Mouse (Mus musculus) MEL (cell line): Measurements from ENCODE around the gene Adh1. TPM values are rescaled to one million over a fixed set of nuclear protein-coding genes. Genes with fewer than 3 reads are reported as not detected.

Experiments
- DNase-seq: peaks from one replicate; pipeline ENCODE4 v3.0.0; 2011; ENCODE audit warnings: low read depth, low spot score
- H3K27ac ChIP-seq: 2 replicates; pipeline ENCODE4 v1.5.1; 2012; ENCODE audit warnings: low read depth, mild to moderate bottlenecking, control low read depth, low read length, moderate library complexity; ENCODE audit not compliant: control insufficient read depth
- H3K27me3 ChIP-seq, 2 experiments: fragments of 150-350 bp in 1 of 2; sonication (generic) in 1 of 2; 2 replicates each; pipeline ENCODE4 v1.6.1; 2012; ENCODE audit warnings: low read length in 2 of 2, mild to moderate bottlenecking in 2 of 2, improper control_type of control experiment in 1 of 2, moderate library complexity in 1 of 2; ENCODE audit not compliant: insufficient read depth in 2 of 2, control insufficient read depth in 1 of 2
- H3K36me3 ChIP-seq, 2 experiments: 2 replicates each; pipeline ENCODE4 v1.6.1; 2012 to 2014; ENCODE audit warnings: low read length in 2 of 2, improper control_type of control experiment in 1 of 2, inconsistent platforms in 1 of 2, mild to moderate bottlenecking in 1 of 2; ENCODE audit not compliant: insufficient read depth in 2 of 2, control insufficient read depth in 1 of 2
- H3K4me1 ChIP-seq, 2 experiments: fragments of 150-350 bp in 1 of 2; sonication (generic) in 1 of 2; 2 replicates each; pipeline ENCODE4 v1.6.1; 2012; ENCODE audit warnings: low read length in 2 of 2, improper control_type of control experiment in 1 of 2, mild to moderate bottlenecking in 1 of 2; ENCODE audit not compliant: insufficient read depth in 2 of 2, control insufficient read depth in 1 of 2
- H3K4me3 ChIP-seq, 2 experiments: fragments of 150-350 bp in 1 of 2; sonication (generic) in 1 of 2; 2 replicates each; pipeline ENCODE4 v1.5.1; 2012; ENCODE audit warnings: low read depth in 2 of 2, low read length in 2 of 2, mild to moderate bottlenecking in 2 of 2, moderate library complexity in 2 of 2, control low read depth in 1 of 2, improper control_type of control experiment in 1 of 2; ENCODE audit not compliant: control insufficient read depth in 1 of 2, insufficient read depth in 1 of 2
- H3K79me2 ChIP-seq: 2 replicates; pipeline ENCODE4 v1.6.1; 2012; ENCODE audit warnings: mild to moderate bottlenecking, low read length, moderate library complexity; ENCODE audit not compliant: control insufficient read depth, poor library complexity, insufficient read depth
- H3K9ac ChIP-seq: 2 replicates; pipeline ENCODE4 v1.6.1; 2012; ENCODE audit warnings: low read depth, mild to moderate bottlenecking, control low read depth, low read length, moderate library complexity; ENCODE audit not compliant: control insufficient read depth, poor library complexity, severe bottlenecking
- H3K9me3 ChIP-seq: fragments of 150-350 bp; sonication (generic); replicated peaks from 2 replicates; pipeline ENCODE4 v1.6.1; 2012; ENCODE audit warnings: mild to moderate bottlenecking, low read length, improper control_type of control experiment, moderate library complexity; ENCODE audit not compliant: insufficient read depth
- BHLHE40 ChIP-seq: IDR thresholded peaks from 2 replicates; pipeline ENCODE4 v1.6.1; 2012; ENCODE audit warnings: low read depth, mild to moderate bottlenecking, inconsistent platforms, low read length, improper control_type of control experiment, borderline replicate concordance
- ETS1 ChIP-seq: IDR thresholded peaks from 2 replicates; pipeline ENCODE4 v1.6.1; 2012; ENCODE audit warnings: low read depth, mild to moderate bottlenecking, inconsistent platforms, low read length, improper control_type of control experiment, moderate library complexity
- GABPA ChIP-seq: IDR thresholded peaks from 2 replicates; pipeline ENCODE4 v1.6.1; 2012; ENCODE audit warnings: low read depth, mild to moderate bottlenecking, inconsistent platforms, low read length, improper control_type of control experiment, moderate library complexity
- HCFC1 ChIP-seq: IDR thresholded peaks from 2 replicates; pipeline ENCODE4 v1.6.1; 2012; ENCODE audit warnings: low read depth, mild to moderate bottlenecking, inconsistent platforms, low read length, improper control_type of control experiment, moderate library complexity
- JUND ChIP-seq: IDR thresholded peaks from 2 replicates; pipeline ENCODE4 v1.6.1; 2011; ENCODE audit warnings: low read depth, mild to moderate bottlenecking, improper control_type of control experiment, low read length
- KAT2A ChIP-seq: conservative IDR thresholded peaks from 2 replicates; pipeline ENCODE4 v1.6.1; 2012; ENCODE audit warnings: low read depth, low read length, improper control_type of control experiment, inconsistent platforms
- MAFK ChIP-seq: IDR thresholded peaks from 2 replicates; pipeline ENCODE4 v1.6.1; 2011; ENCODE audit warnings: low read depth, mild to moderate bottlenecking, low read length, improper control_type of control experiment, borderline replicate concordance
- MEF2A ChIP-seq: IDR thresholded peaks from 2 replicates; pipeline ENCODE4 v1.6.1; 2014; ENCODE audit warnings: low read depth, mild to moderate bottlenecking, inconsistent platforms, low read length, improper control_type of control experiment; ENCODE audit not compliant: poor library complexity, insufficient replicate concordance, severe bottlenecking; ENCODE audit errors: extremely low read depth
- MXI1 ChIP-seq: IDR thresholded peaks from 2 replicates; pipeline ENCODE4 v1.6.1; 2011; ENCODE audit warnings: mild to moderate bottlenecking, low read depth, low read length, improper control_type of control experiment
- MYC ChIP-seq: IDR thresholded peaks from 2 replicates; pipeline ENCODE4 v1.6.1; 2011; ENCODE audit warnings: low read depth, mild to moderate bottlenecking, low read length, improper control_type of control experiment, moderate library complexity
- NRF1 ChIP-seq: IDR thresholded peaks from 2 replicates; pipeline ENCODE4 v1.6.1; 2014; ENCODE audit warnings: low read depth, mild to moderate bottlenecking, inconsistent platforms, low read length, improper control_type of control experiment, moderate library complexity; ENCODE audit not compliant: poor library complexity, insufficient read depth, severe bottlenecking
- POLR2AphosphoS2 ChIP-seq: IDR thresholded peaks from 2 replicates; pipeline ENCODE4 v1.6.1; 2011; ENCODE audit warnings: low read length, improper control_type of control experiment
- POLR2AphosphoS5 ChIP-seq: IDR thresholded peaks from 2 replicates; pipeline ENCODE4 v1.6.1; 2012; ENCODE audit warnings: low read depth, borderline replicate concordance, mild to moderate bottlenecking, inconsistent platforms, low read length, moderate library complexity, mixed read lengths
- RCOR1 ChIP-seq: IDR thresholded peaks from 2 replicates; pipeline ENCODE4 v1.6.1; 2012; ENCODE audit warnings: low read depth, mild to moderate bottlenecking, inconsistent platforms, low read length, improper control_type of control experiment
- SIN3A ChIP-seq: IDR thresholded peaks from 2 replicates; pipeline ENCODE4 v1.6.1; 2012; ENCODE audit warnings: low read length, improper control_type of control experiment, inconsistent platforms
- SMC3 ChIP-seq: IDR thresholded peaks from 2 replicates; pipeline ENCODE4 v1.6.1; 2011; ENCODE audit warnings: low read depth, low read length, improper control_type of control experiment
- ZC3H11A ChIP-seq: IDR thresholded peaks from 2 replicates; pipeline ENCODE4 v1.6.1; 2012; ENCODE audit warnings: low read depth, mild to moderate bottlenecking, inconsistent platforms, low read length, improper control_type of control experiment
- polyA plus RNA-seq, 2 experiments: library from polyadenylated mRNA; stranded (reverse) in 1 of 2; unstranded in 1 of 2; fragments of >175 nt in 1 of 2; fragments of >200 nt in 1 of 2; gene quantifications; 2 replicates each; pipeline versions ENCODE4 v1.2.1 to v1.2.4; 2012; ENCODE audit warnings: low replicate concordance in 2 of 2, low read depth in 1 of 2; ENCODE audit not compliant: insufficient read length in 2 of 2, insufficient read depth in 1 of 2, missing spikeins in 1 of 2
- total RNA-seq: library from RNA; depleted of rRNA; stranded (reverse); fragments of 300-350 nt; gene quantifications from 2 replicates; pipeline ENCODE4 v1.2.3, GENCODE M21; 2012

Gene Adh1
- total and polyA plus RNA-seq, 3 experiments, result 0.15 TPM; not detected in 2

- H3K4me3 ChIP-seq, result no peak overlapping the region
Measured at GRCm38 (mm10) chr3:138303771-138304488, 43.1 kb downstream of the Adh1 start.

GRCm38 (mm10) chr3:138304489-138304871, 43.7 kb downstream of the Adh1 start:
- Histone ChIP-seq H3K9ac (no peak overlapping the region), H3K27ac (no peak overlapping the region), H3K79me2 (no peaks in the 10 kb centered on the region), H3K9me3 (no peaks in the 10 kb centered on the region), H3K27me3 (peaks cover 2 to 5% of the 10 kb centered on the region in 2 experiments; a peak in 3 of 4 replicates), H3K36me3 (no peaks in the 10 kb centered on the region), H3K4me1 (no peaks in the 10 kb centered on the region), H3K4me3 (no peak overlapping the region)
- no peak for DNase-seq
- no peak for TF ChIP-seq ETS1
- TF ChIP-seq GABPA, result no peak
- TF ChIP-seq KAT2A, result no peak
- no peak for TF ChIP-seq SIN3A
- no peak for TF ChIP-seq RCOR1
- no peak for TF ChIP-seq NRF1
- TF ChIP-seq BHLHE40, result no peak

More at GRCm38 (mm10) chr3:138303771-138304488, 43.1 kb downstream of the Adh1 start:
- H3K9me3 ChIP-seq, result no peaks in the 10 kb centered on the region
- H3K27me3 ChIP-seq, result peaks cover 2 to 5% of the 10 kb centered on the region in 2 experiments; a peak in 3 of 4 replicates
- no peak for DNase-seq
- no peaks in the 10 kb centered on the region for H3K4me1 ChIP-seq
- H3K9ac ChIP-seq, result no peak overlapping the region
- no peak overlapping the region for H3K27ac ChIP-seq
- H3K79me2 ChIP-seq, result no peaks in the 10 kb centered on the region
- TF ChIP-seq JUND, result no peak
- no peak for TF ChIP-seq POLR2AphosphoS2
- TF ChIP-seq NRF1, result no peak
- TF ChIP-seq MAFK, result no peak
- no peak for TF ChIP-seq HCFC1
- no peak for TF ChIP-seq MEF2A
- TF ChIP-seq KAT2A, result no peak
- TF ChIP-seq GABPA, result no peak
- no peak for TF ChIP-seq POLR2AphosphoS5
- no peak for TF ChIP-seq MYC
- no peak for TF ChIP-seq ETS1
- no peak for TF ChIP-seq SMC3
- TF ChIP-seq MXI1, result no peak
- TF ChIP-seq ZC3H11A, result no peak
- TF ChIP-seq, all 39 proteins: peak for 0
- no peaks in the 10 kb centered on the region for H3K36me3 ChIP-seq
